Mouse (Mus musculus) stomach, postnatal 0 days (tissue): ENCODE data around the gene B3gat3. TPM values are rescaled to one million over a fixed set of nuclear protein-coding genes. Genes with fewer than 3 reads are reported as not detected.
A peak's percentile ranks its signal among the peaks of the same experiment; 100 is the strongest.

Source experiments
- ATAC-seq: fragments of 200-750 bp; cut with Nextera tagmentation; 2 replicates; pipeline ENCODE4 v1.8.0; 2017; ENCODE audit not compliant: low FRiP score, low TSS enrichment
- DNase-seq: peaks from one replicate; pipeline ENCODE4 v3.0.0-alpha.2; 2016; ENCODE audit warnings: low spot score
- H3K27ac ChIP-seq: fragments of 300-500 bp; sonication (generic); replicated peaks from 2 replicates; pipeline ENCODE4 v1.5.1; 2014; ENCODE audit warnings: mild to moderate bottlenecking, control low read depth
- H3K27me3 ChIP-seq: fragments of 300-500 bp; sonication (generic); 2 replicates; pipeline ENCODE4 v1.6.1; 2014; ENCODE audit warnings: low read length; ENCODE audit not compliant: control insufficient read depth, insufficient read depth
- H3K36me3 ChIP-seq: fragments of 300-500 bp; sonication (generic); 2 replicates; pipeline ENCODE4 v1.6.1; 2014; ENCODE audit warnings: low read length, mixed read lengths; ENCODE audit not compliant: control insufficient read depth, insufficient read depth
- H3K4me1 ChIP-seq: fragments of 300-500 bp; sonication (generic); replicated peaks from 2 replicates; pipeline ENCODE4 v1.6.1; 2014; ENCODE audit warnings: antibody characterized with exemption; ENCODE audit not compliant: control insufficient read depth, insufficient read depth
- H3K4me2 ChIP-seq: fragments of 300-500 bp; sonication (generic); replicated peaks from 2 replicates; pipeline ENCODE4 v1.6.1; 2014; ENCODE audit warnings: low read depth, mild to moderate bottlenecking, control low read depth, moderate library complexity
- H3K4me3 ChIP-seq: fragments of 300-500 bp; sonication (generic); 2 replicates; pipeline ENCODE4 v1.5.1; 2014; ENCODE audit warnings: low read depth, low read length, control low read depth
- H3K9ac ChIP-seq: fragments of 300-500 bp; sonication (generic); 2 replicates; pipeline ENCODE4 v1.6.1; 2014; ENCODE audit warnings: mild to moderate bottlenecking, low read length, control low read depth, mixed read lengths
- H3K9me3 ChIP-seq: fragments of 300-500 bp; sonication (generic); 2 replicates; pipeline ENCODE4 v1.6.1; 2016; ENCODE audit warnings: low read length; ENCODE audit not compliant: control insufficient read depth
- CTCF ChIP-seq: IDR thresholded peaks from 2 replicates; pipeline ENCODE4 v1.5.1; 2016; ENCODE audit warnings: antibody characterized with exemption, low read depth, mild to moderate bottlenecking, moderate library complexity
- EP300 ChIP-seq: optimal IDR thresholded peaks from 2 replicates; pipeline ENCODE3; 2016; ENCODE audit warnings: antibody characterized with exemption
- WGBS: fragments of 180-500 bp; shearing (Covaris S2); extraction: QIAGEN DNeasy Blood & Tissue Kit; methylation state at CpG from one replicate; pipeline ENCODE4 v1.1.7; 2014; 5-methylcytosine and 5-hydroxymethylcytosine counted together
- microRNA-seq: library from miRNA; unstranded; fragments of <30 nt; microRNA quantifications from one replicate; pipeline ENCODE4, GENCODE M21; 2016
- polyA plus RNA-seq: library from polyadenylated mRNA; unstranded; fragments of >200 nt; fragmentation: Nextera tagmentation; extraction: Ambion mirVana; gene quantifications from 2 replicates; pipeline ENCODE4 v1.2.1, GENCODE M21; 2015

The B3gat3 gene
- polyA plus RNA-seq, 1 experiment from 2014 or later: 24.7 TPM

DNA sequence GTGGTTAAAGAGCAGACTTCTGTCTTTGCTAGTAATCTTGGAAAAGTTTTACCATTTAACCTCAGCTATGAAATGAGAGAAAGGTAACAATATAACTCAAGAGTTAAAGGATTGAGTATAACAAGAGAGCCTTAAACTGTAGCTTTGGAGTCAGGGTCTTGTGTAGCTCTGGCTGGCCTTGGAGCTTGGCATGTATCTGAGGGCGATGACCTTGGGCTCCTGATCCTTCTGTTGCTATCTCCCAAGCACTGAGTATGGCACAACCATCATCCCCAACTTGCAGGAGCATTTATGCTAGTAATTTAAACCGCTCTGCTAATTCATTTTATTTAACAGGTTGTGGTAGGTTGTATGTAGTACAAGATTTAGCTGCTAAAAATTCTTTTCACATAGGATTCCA lies 55.3 kb downstream of the B3gat3 start:
- Histone ChIP-seq H3K27me3 (no peaks in the 10 kb centered on the region), H3K27ac (no peak overlapping the region), H3K36me3 (peaks cover 56% of the 10 kb centered on the region), H3K4me3 (no peak overlapping the region), H3K4me2 (no peak overlapping the region), H3K9ac (no peak overlapping the region), H3K9me3 (no peaks in the 10 kb centered on the region), H3K4me1 (no peaks in the 10 kb centered on the region)
- TF ChIP-seq EP300: no peak
- TF ChIP-seq CTCF: no peak
- DNase-seq: no peak
- WGBS: 95% methylated on average over 2 of the region's 2 CpGs
- ATAC-seq: no peak

- H3K4me3 ChIP-seq: no peak overlapping the region
- ATAC-seq (peak; percentile 88), DNase-seq (peak; percentile 70)
- H3K27ac ChIP-seq: no peak overlapping the region
- H3K9me3 ChIP-seq: no peaks in the 10 kb centered on the region
- no peaks in the 10 kb centered on the region for H3K27me3 ChIP-seq
- no peaks in the 10 kb centered on the region for H3K4me1 ChIP-seq
- WGBS: 40% methylated on average over 3 of the region's 3 CpGs
- H3K36me3 ChIP-seq: peaks cover 47% of the 10 kb centered on the region
- TF ChIP-seq EP300 (no peak), CTCF (peak; percentile 94)
- H3K9ac ChIP-seq: no peak overlapping the region
- H3K4me2 ChIP-seq: no peak overlapping the region
These were observed 56.4 kb downstream of the B3gat3 start for GRCm38 (mm10) chr19:8976535-8976934.

Small RNAs within 50 kb of the gene (microRNA-seq; reads per million reads assigned to microRNA genes)
- gene Mir5136: not detected

Other genes with a start within 250 kb of the B3gat3 start
- 82.5 and 87.0 TPM in 2 replicates for gene Slc3a2, start 197.0 kb upstream of the B3gat3 start, polyA plus RNA-seq
- 55.6 and 55.7 TPM in 2 replicates for gene Wdr74, start 184.5 kb upstream of the B3gat3 start, polyA plus RNA-seq
- gene 1700092M07Rik, start 179.7 kb upstream of the B3gat3 start, polyA plus RNA-seq: 0.59 and 0.62 TPM in 2 replicates
- 81.9 and 82.2 TPM in 2 replicates for gene Stx5a, start 179.0 kb upstream of the B3gat3 start, polyA plus RNA-seq
- 57.5 and 61.6 TPM in 2 replicates for gene Nxf1, start 163.3 kb upstream of the B3gat3 start, polyA plus RNA-seq
- 114 and 117 TPM in 2 replicates for gene Tmem223, start 149.4 kb upstream of the B3gat3 start, polyA plus RNA-seq
- gene Tmem179b, start 145.9 kb upstream of the B3gat3 start, polyA plus RNA-seq: 95.2 and 98.4 TPM in 2 replicates
- 9.7 and 10.5 TPM in 2 replicates for gene Taf6l, start 134.0 kb upstream of the B3gat3 start, polyA plus RNA-seq
- 103 and 108 TPM in 2 replicates for gene Polr2g, start 121.8 kb upstream of the B3gat3 start, polyA plus RNA-seq
- gene Zbtb3, start 117.8 kb upstream of the B3gat3 start, polyA plus RNA-seq: 2.3 TPM in 2 replicates
- 20.8 and 23.1 TPM in 2 replicates for gene Ttc9c, start 101.0 kb upstream of the B3gat3 start, polyA plus RNA-seq
- 3.6 and 3.9 TPM in 2 replicates for gene Hnrnpul2, start 100.4 kb upstream of the B3gat3 start, polyA plus RNA-seq
- gene AC129217.1, start 90.6 kb upstream of the B3gat3 start, polyA plus RNA-seq: not detected in 2 replicates
- gene Bscl2, start 82.9 kb upstream of the B3gat3 start, polyA plus RNA-seq: 75.9 and 79.4 TPM in 2 replicates
- 7.7 and 8.6 TPM in 2 replicates for gene Gng3, start 81.2 kb upstream of the B3gat3 start, polyA plus RNA-seq
- gene Lrrn4cl, start 69.6 kb upstream of the B3gat3 start, polyA plus RNA-seq: 2.3 and 2.6 TPM in 2 replicates
- 195 TPM in 2 replicates for gene Ubxn1, start 48.9 kb upstream of the B3gat3 start, polyA plus RNA-seq
- gene Uqcc3, start 39.5 kb upstream of the B3gat3 start, polyA plus RNA-seq: 81.2 and 85.2 TPM in 2 replicates
- 47.2 and 47.8 TPM in 2 replicates for gene Lbhd1, start 36.6 kb upstream of the B3gat3 start, polyA plus RNA-seq
- not detected in 2 replicates for gene Gm49403, start 36.4 kb upstream of the B3gat3 start, polyA plus RNA-seq
- 48.2 and 49.9 TPM in 2 replicates for gene 1810009A15Rik, start 31.5 kb upstream of the B3gat3 start, polyA plus RNA-seq
- not detected in 2 replicates for gene Gm49416, start 31.4 kb upstream of the B3gat3 start, polyA plus RNA-seq
- gene Ints5, start 27.4 kb upstream of the B3gat3 start, polyA plus RNA-seq: 19.1 and 19.5 TPM in 2 replicates
- gene Ganab, start 22.3 kb upstream of the B3gat3 start, polyA plus RNA-seq: 32.3 and 33.3 TPM in 2 replicates
- 3.0 and 3.6 TPM in 2 replicates for gene Rom1, start 9.0 kb downstream of the B3gat3 start, polyA plus RNA-seq
- gene Eml3, start 9.2 kb downstream of the B3gat3 start, polyA plus RNA-seq: 24.6 and 26.6 TPM in 2 replicates
- 68.0 and 69.3 TPM in 2 replicates for gene Mta2, start 21.5 kb downstream of the B3gat3 start, polyA plus RNA-seq
- gene Tut1, start 33.5 kb downstream of the B3gat3 start, polyA plus RNA-seq: 14.9 and 15.8 TPM in 2 replicates
- 240 and 247 TPM in 2 replicates for gene Eef1g, start 46.7 kb downstream of the B3gat3 start, polyA plus RNA-seq
- gene Ahnak, start 68.9 kb downstream of the B3gat3 start, polyA plus RNA-seq: 86.6 and 103 TPM in 2 replicates
- 10.8 and 12.6 TPM in 2 replicates for gene Scgb1a1, start 167.6 kb downstream of the B3gat3 start, polyA plus RNA-seq
- 6.9 and 7.5 TPM in 2 replicates for gene Asrgl1, start 215.3 kb downstream of the B3gat3 start, polyA plus RNA-seq